Mouse (Mus musculus): ENCODE results near the gene Prl8a6.
A peak's percentile ranks its signal among the peaks of the same experiment; 100 is the strongest.

Gene Prl8a6

DNA sequence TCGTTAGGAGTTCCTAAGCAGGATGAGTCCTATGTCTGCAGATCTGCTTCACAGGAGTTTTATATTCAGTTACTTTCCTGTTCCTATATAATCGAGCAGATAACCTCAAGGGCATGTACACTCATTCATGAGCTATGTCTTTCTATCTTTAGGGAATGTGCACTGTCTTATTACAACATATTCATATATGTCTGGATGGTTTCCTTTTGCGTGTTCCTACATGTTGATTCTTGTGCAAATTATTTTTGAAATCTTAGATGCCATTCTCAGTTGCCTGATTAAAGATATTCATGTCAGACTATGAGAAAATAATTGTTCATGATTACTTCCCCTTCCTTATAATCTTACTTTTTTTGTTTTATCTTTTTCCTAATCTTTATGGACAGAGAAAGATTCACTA is at the start of gene Prl8a6:
Gene Prl8a6 (minus strand): TSS at position 101 of the 400 bp plus-strand sequence.
- DNase-seq, result no peak

DNA sequence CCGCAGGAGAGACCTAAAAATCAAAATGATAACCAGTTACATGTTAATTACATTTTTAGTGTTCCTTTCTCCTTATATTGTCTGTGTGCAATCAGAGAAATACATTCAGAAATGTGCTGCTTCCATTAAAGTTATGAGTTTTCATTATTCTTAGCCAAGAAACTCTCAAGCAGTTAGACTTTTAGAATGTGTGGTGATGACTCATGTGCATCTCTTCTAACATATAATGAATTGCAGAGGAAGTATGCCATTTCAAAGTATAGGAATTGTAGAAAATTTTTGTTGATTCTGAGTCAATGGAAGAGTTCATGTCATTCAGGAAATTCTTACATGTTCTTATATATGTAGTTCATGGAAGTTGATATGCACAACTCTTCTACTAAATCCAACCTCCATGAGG is 5.3 kb downstream of the Prl8a6 start:
- no peak for DNase-seq

DNA sequence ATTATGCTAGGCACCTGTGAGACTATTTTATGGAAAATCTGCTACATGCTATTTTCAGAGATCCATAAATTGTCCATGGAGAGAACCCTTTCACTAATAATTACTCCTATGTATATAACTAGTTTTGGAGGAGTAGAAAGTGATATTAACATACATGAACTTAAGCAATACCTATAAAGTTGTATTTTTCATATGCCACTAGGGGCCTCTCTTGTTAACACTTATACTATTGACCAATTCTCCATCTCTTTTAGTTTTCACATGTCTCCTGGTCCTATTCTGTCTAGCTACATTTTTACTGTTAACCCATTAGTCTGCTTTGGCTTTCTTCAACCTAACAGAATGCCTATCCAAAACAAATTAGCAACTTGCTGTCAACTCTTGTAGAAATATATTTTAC is 24.8 kb downstream of the Prl8a6 start:
- DNase-seq, result no peak

DNA sequence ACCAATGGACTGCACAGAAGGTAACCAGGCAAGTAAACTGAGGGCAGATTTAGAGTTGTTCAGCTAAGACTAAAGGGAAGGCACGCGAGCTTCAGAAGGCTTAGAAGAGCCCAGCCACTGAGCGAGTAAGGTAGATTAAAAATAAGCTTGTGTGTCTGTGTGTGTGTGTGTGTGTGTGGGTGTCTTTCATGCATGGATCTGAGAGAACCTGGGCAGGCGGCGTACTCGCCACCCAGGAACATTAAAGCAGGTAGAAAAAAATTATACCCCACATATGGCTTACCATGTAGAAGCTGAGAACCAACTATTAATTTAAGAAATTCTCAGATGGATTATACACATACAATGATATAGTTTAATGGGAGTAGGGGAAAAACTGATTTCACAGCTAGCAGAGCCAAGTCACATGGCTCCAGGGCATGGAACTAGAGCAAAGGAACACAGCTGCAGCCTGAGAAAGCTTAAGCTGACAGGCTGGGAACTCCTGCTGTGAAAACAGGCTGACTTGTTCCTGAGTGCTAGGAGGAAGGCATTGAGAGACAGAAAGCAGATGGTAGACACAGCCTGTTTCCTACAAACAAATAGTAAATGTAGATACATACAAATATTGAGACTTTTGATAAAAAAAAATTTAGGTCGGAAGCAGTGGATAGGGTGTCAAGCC is 39.3 kb downstream of the Prl8a6 start:
- peak; percentile 81 for DNase-seq

DNA sequence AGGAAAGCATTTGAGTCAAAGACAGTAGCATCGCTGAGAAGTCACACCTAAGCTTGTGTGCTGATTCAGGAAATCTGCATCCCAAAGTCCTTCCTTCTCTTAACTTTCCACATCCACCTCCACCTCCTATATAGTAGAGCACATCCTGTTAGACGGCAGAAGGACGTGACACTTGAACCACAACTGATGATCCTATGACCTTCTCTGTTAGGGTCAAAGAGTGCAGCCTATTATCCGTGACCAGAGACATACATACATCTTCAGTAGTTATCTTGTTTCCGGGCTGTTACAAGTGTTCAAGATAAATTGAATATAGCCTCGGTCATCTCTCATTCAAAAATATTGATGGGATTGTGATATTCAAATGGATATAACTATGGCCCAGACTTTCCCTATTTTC is 47.7 kb downstream of the Prl8a6 start, which contains the start of gene Prl2b1:
Gene Prl2b1 (minus strand): TSS at position 101 of the 400 bp plus-strand sequence.
- no peak for DNase-seq
